Mouse (Mus musculus) layer of hippocampus, adult 9-11 months (tissue): ENCODE data around the gene AC109138.7.

Experiments used
- DNase-seq: peaks from one replicate; pipeline ENCODE4 v3.0.0; 2022

AC109138.7 gene

GRCm38 (mm10) chr19:4194021-4194724, 20.0 kb upstream of the AC109138.7 start:
- no peak for DNase-seq

GRCm38 (mm10) chr19:4194776-4195650, 19.1 kb upstream of the AC109138.7 start:
- no peak for DNase-seq

GRCm38 (mm10) chr19:4196048-4196447, 18.1 kb upstream of the AC109138.7 start:
- no peak for DNase-seq

GRCm38 (mm10) chr19:4196548-4196947, 17.6 kb upstream of the AC109138.7 start:
- DNase-seq = no peak

- no peak for DNase-seq
These were observed 17.0 kb upstream of the AC109138.7 start for GRCm38 (mm10) chr19:4197180-4197579.

- peak; percentile 98 for DNase-seq
These were observed 12.8 kb upstream of the AC109138.7 start, which contains the start of gene Rad9a for GRCm38 (mm10) chr19:4201291-4201909. Gene Rad9a (minus strand): TSS chr19:4201662.

GRCm38 (mm10) chr19:4202149-4202548, 12.0 kb upstream of the AC109138.7 start:
- no peak for DNase-seq

- no peak for DNase-seq
These were observed 11.0 kb upstream of the AC109138.7 start for GRCm38 (mm10) chr19:4203148-4203547.

- DNase-seq = peak; percentile 53
These were observed 10.4 kb upstream of the AC109138.7 start for GRCm38 (mm10) chr19:4203604-4204326.

GRCm38 (mm10) chr19:4204889-4205288, 9.3 kb upstream of the AC109138.7 start:
- no peak for DNase-seq

- peak; percentile 64 for DNase-seq
These were observed 7.2 kb upstream of the AC109138.7 start for GRCm38 (mm10) chr19:4206971-4207370.

GRCm38 (mm10) chr19:4208563-4208962, 5.6 kb upstream of the AC109138.7 start:
- DNase-seq = no peak

GRCm38 (mm10) chr19:4211891-4212588, 2.1 kb upstream of the AC109138.7 start:
- no peak for DNase-seq

- no peak for DNase-seq
These were observed 608 bp upstream of the AC109138.7 start for GRCm38 (mm10) chr19:4213524-4213974.

- DNase-seq = no peak
These were observed 754 bp downstream of the AC109138.7 start for GRCm38 (mm10) chr19:4214771-4215450.

GRCm38 (mm10) chr19:4215451-4215840, 1.3 kb downstream of the AC109138.7 start:
- no peak for DNase-seq

GRCm38 (mm10) chr19:4216041-4216685, 2.0 kb downstream of the AC109138.7 start:
- DNase-seq = no peak

GRCm38 (mm10) chr19:4217140-4217539, 3.0 kb downstream of the AC109138.7 start:
- DNase-seq = no peak

- no peak for DNase-seq
These were observed 3.7 kb downstream of the AC109138.7 start for GRCm38 (mm10) chr19:4217855-4218254.

GRCm38 (mm10) chr19:4218293-4218692, 4.1 kb downstream of the AC109138.7 start:
- no peak for DNase-seq

GRCm38 (mm10) chr19:4218784-4219183, 4.6 kb downstream of the AC109138.7 start:
- DNase-seq = no peak
